Mouse (Mus musculus) c-Kit-positive CD71-negative TER-119-negative erythroid progenitor cells, embryonic 14.5 days (primary cell): ENCODE data around the gene Sgip1.

Experiments used
- DNase-seq: peaks from one replicate; pipeline ENCODE4 v3.0.0-alpha.2; 2013; ENCODE audit warnings: low read depth

The Sgip1 gene

DNA sequence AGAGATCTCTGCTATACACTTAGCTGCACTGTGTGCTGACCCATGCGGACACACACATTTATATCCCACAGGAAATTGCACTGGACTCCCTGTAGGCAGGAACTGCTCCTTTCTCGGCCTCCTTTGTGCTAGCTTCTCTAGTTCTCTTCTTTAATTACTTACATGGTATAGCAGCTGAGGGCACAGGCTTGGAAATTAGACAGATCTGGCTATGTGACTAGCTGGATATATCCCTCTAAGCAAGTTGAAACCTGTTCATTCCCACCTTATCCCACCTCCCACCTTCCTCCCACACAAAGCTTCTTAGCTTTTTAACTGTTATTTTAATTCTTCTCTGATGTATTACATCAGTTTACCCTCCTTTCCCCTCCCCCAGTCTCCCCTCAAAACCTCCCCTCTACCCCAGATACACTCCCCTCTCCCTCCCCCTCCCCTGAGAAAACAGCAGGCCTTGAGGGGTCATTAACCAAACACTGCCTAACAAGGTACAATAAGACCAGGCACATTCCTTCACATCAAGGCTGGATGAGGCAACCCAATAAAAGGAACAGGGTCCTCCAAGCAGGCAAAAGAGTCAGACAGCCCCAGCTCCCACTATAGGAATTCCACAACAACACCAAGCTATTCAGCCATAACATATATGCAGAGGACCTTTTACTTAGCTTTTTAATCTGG lies 34.6 kb downstream of the Sgip1 start:
- no peak for DNase-seq

DNA sequence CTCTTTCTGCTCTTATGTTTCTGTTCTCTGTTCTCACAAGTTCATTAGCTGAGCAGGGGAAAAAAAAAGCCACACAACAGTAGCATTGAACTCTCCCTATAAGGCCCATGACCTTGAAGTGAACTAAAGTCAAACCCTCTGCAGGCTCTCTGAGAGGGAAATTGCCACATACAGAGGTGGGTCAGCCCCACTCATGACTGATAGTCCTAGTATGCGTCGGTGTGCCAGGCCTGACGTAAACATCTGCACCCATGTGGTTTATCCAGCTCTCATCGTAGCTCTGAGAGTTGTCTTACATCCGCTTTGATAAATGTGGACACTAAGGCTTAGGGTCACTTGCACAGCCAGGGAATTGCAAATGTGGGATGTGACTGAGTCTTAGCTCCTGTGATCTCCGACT lies 38.8 kb downstream of the Sgip1 start:
- no peak for DNase-seq

DNA sequence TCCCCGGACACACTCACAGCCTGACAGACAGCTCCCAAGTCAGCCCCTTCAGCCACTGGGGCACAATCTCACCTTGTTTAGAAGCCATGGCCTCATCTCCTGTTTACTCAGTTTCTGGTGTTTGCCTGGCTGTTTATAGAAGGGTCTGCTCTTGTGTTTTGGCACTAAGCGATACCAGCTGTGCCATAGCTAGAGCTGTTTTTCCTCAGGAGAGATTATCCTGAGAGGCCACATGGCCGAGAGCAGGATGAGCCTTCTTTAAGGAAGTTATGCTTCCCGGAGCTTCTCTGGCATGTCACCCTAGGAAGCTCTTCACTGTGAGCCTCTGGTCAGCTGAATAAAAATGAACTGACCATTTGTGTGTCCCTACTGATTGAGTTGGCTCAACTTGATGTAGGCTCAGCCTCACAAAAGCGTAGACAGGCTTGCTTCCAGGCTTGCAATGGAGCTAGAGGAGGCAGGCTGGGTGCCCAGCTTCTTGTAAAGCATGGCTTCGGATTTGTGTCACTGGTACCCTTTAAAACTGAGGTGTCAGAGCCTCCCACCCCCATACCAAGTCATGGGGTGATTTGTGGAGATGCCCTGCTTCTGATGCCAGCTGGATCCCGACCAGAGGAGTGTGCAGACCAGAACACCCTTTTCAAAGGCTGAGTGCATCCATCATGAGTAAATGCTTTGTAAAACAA lies 42.1 kb downstream of the Sgip1 start:
- DNase-seq, result no peak

DNA sequence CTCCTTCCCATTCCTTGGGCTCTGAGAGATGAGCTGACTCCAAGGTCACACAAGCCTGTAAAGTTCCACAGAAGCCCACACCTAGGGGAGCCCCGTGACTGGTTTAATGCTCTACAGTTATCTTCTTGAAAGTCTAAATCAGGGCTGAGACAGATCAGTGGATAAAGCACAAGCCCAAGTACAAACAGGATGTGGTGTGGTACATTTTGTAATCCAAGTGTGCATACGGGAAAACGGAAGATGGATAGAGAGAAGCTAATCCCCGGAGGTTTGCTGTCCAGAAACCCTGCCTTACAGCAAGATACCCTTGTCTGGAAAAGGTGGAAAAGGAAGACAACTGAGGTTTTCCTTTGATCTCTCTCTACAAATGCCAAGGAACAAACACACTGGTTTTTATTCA lies 44.1 kb downstream of the Sgip1 start:
- DNase-seq, result no peak

DNA sequence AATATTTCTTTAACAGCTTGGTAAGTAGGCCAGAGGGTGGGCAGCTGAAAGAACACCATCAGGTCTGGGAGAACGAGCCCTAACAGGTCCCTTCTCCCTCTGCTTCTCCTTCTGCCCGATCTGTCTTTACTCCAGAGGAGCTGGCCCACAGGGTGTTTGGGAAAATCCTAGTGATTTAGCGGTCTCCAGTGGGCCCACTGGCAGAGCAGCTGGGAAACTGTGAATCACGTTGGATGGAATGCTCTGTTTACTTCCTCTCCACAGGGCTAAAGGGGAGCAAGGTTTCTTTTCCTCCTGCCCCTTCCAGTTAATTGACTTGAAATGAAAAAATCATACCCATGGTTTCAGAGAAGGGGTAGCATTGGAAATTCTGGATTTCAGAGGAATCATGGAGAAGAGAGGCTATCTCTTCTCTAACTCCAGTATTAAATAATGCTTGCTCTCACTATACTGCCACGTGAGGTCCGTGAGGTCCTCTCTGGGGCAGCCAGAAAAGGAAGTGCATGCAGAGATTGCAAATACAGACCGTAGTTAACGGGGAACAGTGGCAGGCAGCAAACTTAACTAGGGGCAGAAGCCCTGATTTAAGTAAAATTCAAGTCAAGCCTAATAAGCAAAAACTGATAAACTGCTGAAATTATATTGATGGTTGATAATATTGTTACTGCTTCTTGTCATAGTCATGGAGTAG lies 51.1 kb downstream of the Sgip1 start:
- no peak for DNase-seq

DNA sequence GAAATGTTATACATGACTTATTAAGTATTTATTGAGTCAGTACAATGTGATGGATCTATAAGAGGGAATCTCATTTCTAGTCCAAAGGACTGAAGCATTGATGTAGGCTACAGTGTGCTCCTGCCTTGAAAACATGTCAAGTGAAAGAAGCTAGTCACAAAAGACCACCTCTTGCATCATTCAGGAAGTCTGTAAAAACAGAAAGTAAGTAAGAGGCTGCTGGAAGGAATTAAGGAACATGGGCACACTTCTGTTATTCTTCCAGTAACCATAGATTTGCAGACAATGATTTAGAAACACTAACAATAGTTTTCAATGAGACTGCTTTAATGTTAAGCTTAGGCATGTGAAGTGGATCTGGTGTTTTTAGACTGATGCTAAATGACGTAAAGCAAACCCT lies 60.4 kb downstream of the Sgip1 start:
- no peak for DNase-seq

DNA sequence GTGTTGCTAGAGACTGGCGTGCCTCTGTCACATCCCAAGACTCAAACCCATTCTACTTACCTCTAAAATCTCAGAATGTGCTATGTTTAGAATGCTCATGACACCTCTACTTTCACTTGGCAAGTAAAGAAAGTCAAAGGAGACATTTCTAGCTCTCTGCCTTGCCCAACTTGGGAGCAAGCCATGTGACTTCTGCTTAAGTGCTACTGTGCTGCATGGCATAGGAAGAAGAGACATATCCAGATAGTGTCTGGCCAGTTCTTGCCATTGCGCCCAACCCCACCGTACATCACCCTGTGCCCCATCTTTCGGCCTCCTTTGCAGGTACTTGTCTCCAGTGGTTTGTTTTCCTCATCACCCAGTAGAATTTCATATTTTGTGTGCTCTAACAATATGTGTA lies 60.8 kb downstream of the Sgip1 start:
- no peak for DNase-seq

DNA sequence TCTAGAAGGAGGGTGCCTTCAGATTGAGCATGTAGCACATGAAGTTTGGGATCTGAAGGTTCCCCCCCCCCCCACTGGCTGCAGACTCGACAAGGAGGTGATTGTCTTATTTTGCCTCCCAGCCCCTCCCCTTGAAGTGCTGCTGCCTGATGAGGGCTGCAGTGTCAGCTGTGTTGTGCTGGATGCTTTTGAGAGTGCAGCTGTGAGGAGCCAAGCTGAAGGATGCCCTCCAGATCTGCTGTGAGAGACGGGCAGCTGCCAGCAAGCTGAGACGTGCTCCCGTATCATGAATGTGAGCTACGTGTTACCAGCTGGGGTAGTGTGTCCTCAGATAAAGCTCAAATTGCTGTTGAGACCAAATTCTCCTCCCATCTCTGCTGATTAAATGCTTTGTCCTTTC lies 63.5 kb downstream of the Sgip1 start:
- no peak for DNase-seq

DNA sequence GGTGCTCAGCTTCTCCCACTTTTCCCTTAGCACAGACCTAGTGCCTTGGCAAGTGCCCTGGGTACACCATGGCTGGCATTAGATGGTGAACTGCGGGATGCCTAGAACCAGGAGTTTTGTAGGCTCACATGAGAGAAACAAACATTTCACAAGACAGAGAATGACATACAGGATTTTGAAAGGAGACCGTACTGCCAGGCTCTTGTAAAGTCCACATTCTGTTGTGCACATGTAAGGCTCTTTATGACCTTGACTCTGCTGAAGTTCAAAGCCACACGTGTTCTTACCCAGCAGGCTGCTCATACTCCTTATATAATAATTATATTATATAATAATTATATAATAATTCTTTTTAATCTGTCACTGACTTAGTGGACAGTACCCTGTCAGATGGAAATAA lies 65.9 kb downstream of the Sgip1 start:
- no peak for DNase-seq

DNA sequence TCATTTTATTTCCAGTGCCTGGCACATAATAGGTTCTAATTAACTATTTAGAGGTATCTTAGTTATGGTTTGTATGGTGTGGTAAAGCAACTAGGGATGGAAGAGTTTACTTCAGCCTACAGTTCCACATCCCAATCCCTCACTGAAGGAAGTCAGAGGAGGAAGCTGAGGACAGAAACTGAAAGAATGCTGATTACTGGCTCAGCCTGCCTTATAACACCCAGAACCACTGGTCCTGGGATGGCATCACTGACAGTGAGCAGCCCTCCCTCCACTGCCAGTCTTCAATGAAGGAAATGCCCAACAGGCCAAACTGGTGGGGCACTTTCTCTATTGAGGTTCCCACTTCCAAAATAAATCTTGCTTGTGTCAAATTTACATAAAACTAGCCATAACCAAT lies 67.2 kb downstream of the Sgip1 start:
- no peak for DNase-seq

DNA sequence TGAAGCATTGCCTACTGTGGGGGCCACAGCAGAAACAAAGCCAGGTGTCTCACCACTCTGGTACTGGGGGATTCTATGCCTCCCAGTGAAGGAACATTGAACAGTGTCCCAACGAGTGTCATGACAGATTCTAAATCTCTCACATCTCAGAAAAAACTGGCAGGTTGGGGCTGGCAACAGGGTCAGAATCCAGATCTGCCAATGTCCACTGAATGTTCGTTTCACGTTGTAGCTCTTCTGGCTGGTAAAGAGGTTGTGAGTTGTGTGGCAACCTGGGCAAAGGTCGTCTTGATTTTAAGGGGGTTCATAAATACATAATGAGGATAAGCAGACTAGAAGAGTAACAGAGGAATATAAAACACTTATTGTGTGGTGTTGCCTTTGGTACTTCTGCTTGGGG lies 68.2 kb downstream of the Sgip1 start:
- no peak for DNase-seq

DNA sequence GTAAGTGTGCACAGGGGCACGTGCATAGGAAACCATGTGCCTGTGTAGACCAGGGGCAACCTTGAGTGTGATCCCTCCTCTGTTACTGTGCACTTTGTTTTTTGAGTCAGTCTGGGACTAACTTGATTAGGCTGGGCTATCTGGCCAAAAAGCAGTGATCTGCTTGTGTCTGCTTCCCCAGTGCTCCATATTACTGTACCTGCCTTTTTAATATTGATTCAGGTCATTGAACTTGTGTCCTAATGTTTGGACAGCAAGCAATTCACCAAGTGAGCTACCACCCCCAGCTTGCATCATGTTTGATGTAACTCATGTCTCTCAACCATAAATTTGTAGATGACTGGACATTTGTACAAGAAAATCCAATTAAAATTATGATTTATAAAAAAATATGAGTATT lies 69.2 kb downstream of the Sgip1 start:
- no peak for DNase-seq

DNA sequence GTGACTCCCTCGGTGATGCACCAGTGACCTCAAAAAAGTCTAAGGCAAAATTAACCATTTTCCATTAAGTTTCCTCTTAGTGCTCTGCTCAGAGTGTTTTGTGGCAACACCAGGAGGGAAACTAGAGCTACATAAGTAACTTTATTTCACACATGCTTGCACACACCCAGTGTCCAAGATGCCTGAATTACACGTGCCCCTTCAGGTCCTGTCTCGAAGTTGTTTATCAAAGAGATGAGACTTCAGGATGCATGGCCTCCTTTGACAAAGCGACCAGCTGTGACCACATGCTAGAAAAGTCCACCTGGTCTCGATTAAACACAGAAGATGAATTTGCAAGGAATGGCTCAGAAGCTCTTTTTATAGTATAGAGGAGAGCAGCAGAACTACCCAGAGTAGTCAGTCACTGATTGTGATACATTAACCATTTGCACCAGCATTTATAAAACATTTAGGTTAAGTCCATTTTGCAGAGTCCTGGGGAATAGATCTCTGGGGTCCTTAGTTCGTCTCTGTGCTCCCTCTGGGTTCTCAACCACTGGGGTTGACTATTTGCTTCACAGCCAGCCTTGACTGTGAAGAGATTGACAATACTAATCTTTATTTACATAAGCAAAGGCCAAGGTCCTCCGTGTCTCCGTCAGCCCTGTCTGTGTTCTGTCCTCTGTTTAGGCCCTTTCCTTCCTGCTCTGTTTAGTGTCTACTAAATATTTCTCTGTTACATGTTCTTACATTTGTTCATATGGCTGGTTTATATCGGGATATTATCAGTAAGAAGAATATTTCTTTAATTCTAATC lies 70.1 kb downstream of the Sgip1 start:
- DNase-seq, result no peak

DNA sequence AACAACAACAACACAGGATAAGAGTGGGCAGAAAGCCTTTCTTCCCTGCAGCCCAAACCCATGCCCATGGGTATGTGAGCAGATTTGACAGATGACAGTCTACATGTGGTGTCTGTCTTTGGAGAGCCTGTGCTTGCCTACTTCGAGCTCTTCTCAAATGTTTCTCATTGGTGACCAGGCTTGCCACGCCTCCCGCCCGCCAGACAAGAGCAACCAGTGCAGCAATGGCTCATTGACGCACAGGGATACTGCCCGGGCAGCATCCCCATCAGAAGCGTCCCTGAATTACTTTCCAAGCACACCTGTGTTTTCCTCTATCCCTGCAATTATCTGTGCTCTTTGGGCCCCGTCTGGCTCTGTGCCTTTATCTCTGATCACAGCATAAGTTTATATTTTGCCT lies 72.2 kb downstream of the Sgip1 start:
- DNase-seq, result no peak

DNA sequence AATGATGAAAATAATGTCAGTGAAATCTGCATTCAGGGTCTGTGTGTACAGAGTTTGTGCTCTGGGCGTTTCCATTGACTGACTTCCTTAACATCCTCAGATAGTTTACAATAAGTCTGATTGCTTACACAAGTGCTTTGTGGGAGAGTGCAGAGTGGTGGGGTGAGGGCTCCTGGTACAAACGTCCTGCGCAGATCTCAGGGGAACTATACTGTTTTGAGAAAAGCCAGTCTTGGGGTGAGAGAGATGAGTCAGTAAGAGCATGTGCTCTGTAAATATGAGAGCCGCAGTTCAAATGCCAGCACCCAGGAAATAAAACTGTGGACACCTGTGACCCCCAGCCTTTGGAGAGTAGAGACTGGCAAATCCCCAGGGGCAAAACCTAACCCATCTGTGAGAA lies 80.7 kb downstream of the Sgip1 start:
- DNase-seq, result no peak

DNA sequence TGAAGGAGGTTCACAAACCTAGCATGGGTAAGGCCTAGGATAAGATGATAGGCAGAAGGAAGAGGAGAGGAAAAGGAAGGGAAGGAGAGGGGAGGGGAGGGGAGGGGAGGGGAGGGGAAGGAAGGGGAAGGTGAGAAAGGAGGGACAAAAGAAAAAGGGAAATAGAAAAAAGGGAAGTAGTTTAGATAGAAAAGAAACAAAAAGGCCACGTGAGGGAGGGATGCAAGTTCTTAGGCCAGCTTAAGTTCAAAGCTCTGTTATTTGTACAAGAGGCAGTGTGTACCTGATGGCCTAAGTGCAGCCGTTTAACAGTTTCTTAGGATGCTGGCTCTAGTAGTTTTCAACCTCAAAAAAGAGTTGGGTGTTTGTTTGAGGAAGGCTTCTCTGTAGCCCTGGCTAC lies 83.4 kb downstream of the Sgip1 start:
- no peak for DNase-seq

DNA sequence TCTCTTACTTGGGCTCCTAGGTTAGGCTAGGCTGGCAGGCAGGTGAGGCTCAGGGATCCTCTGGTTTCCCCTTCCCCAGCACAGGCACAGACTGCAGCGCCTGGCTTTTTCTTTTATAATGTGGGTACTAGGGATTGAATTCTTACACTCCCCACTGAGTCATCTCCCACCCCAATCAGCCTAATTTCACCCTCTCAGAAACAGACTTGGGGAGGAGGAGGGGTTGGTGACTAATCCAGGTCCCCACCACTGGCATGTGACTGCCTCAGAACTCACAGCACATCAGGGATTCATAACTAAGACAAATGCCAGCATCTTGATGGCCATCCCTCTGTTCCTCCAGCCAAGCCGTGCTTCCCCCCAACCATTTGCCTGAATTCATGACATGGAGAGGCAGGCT lies 85.1 kb downstream of the Sgip1 start:
- DNase-seq, result no peak

DNA sequence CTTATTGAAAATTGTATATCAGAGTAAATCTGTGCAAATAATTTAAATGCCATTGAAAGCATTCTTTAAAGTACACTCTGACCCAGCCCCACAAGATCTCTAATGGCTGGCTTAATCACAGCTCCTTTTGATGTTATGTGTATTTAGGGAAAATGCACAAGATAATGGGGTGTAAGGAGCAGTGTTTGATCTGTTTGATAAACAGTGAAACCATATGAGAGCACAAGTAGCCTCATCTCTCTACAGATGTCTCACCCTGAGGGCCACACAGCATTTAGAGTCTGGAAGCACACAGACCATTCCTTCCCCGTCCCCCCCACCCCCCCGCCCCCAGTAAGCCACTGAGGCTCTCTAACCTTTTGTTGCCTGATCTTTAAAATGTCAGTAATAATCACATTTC lies 87.4 kb downstream of the Sgip1 start:
- no peak for DNase-seq

DNA sequence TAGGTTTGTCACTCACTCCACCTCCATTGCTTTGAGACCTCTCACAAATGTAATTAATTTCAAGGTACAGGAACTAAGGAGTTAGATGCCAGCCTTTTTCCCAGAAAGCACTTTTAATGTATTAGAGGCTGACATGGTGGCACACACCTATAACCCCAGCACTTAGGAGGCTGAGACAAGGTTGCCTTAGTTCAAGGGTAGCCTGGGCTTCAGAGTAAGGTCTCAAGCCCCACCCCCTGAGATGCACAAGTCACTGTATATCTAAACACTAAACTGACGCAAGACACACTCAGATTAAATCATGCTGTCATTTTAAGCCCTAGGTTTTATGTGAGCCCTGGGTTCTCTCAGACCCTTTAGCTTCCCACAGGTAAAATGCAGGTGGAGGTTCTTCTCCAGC lies 92.1 kb downstream of the Sgip1 start:
- DNase-seq, result no peak

DNA sequence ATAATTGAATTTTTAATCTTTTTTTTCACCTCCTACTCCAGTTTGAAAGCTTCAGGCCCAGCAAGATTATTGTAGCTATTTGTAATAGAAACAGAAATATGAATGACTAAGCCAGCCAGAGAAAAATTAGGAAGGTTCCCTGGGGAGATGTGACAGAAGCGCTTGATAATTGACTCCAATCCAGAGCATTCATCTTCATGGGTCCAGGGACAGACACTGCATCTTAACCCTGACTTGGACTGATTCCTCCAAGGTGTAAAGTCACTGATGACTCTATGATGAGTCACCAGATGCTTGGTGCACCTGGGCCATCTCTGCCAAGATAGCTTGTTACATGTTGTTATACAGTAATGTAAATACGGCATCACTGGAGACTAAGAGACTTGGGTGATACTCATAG lies 92.6 kb downstream of the Sgip1 start:
- no peak for DNase-seq

DNA sequence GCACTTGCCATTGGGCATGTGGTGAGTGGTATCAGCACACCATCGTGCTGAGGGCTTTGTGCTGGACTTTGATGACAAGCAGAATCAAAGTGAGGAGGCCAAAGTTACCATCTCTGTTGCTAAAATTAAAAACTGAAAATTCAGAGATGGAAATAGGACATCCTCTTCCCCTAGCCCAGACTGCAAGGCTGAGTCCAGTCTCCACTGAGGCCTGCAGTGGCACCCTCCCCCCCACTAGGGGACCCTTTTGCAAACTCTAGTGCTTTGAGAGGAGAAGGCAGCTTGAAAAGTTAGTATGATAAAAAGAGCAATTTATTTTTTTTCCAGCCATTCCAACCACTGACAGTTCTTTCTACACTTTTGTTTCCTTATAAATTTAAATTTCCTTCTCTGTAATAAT lies 93.6 kb downstream of the Sgip1 start:
- DNase-seq, result no peak

DNA sequence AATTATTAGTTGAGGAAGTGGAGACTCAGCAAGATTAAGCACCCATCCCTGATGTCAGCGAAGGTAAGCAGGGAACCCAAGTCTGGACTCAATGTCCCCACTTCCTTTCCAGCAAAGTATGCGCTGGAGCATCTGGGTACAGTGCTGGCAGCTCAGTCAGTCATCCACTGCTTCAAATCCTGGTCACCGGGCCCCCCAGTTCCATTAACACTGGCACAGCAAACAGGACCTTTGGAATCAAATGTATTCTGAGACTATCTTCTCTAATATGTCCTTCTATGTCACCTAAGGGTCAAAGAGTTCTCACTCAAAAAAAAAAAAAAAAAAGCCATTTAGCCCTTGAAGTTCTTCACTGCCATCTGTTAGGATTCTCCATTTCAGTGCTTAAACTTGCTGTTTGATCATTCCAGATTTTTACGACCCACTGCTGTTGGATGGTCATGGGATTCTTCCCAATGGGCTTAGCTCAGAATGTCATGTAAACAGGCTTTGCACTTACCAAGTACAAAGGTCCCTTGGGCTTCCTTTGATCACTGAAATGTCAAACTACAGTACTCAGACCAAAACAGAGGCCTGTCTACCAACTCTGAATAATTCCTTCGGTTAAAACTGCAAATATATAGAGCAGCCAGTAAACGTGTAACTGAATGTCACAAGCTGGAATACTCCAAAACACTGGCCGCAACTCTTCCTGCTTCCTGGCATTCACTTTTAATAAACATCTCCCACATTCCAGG lies 99.1 kb downstream of the Sgip1 start:
- DNase-seq, result no peak
